Mouse (Mus musculus) adrenal gland, postnatal 25 days (tissue): ENCODE measurements around the gene Ntm. TPM values are rescaled to one million over a fixed set of nuclear protein-coding genes. Genes with fewer than 3 reads are reported as not detected.

ENCODE experiments used
- DNase-seq: peaks from one replicate; pipeline ENCODE4 v3.0.0; 2021; ENCODE audit warnings: mixed read lengths
- total RNA-seq: library from RNA; stranded (reverse); gene quantifications from 2 replicates; pipeline ENCODE4 v1.2.3, GENCODE M21; 2021

Gene Ntm
- total RNA-seq, 1 experiment from 2014 or later: 0.94 TPM

GRCm38 (mm10) chr9:29407954-29408353 is 555.0 kb downstream of the Ntm start:
- peak; percentile 43 for DNase-seq

- DNase-seq: no peak
Observed at GRCm38 (mm10) chr9:29406973-29407372, 556.0 kb downstream of the Ntm start.

- DNase-seq: no peak
Observed at GRCm38 (mm10) chr9:29406046-29406445, 556.9 kb downstream of the Ntm start.

GRCm38 (mm10) chr9:29400151-29400550 is 562.8 kb downstream of the Ntm start:
- no peak for DNase-seq

GRCm38 (mm10) chr9:29396101-29396500 is 566.8 kb downstream of the Ntm start:
- no peak for DNase-seq

- DNase-seq: no peak
Observed at GRCm38 (mm10) chr9:29393136-29393535, 569.8 kb downstream of the Ntm start.

GRCm38 (mm10) chr9:29390796-29391517 is 572.0 kb downstream of the Ntm start:
- DNase-seq: no peak

- DNase-seq: no peak
Observed at GRCm38 (mm10) chr9:29389224-29389623, 573.7 kb downstream of the Ntm start.

GRCm38 (mm10) chr9:29387136-29387535 is 575.8 kb downstream of the Ntm start:
- DNase-seq: no peak

GRCm38 (mm10) chr9:29377172-29378002 is 585.6 kb downstream of the Ntm start:
- DNase-seq: no peak

GRCm38 (mm10) chr9:29371341-29371740 is 591.6 kb downstream of the Ntm start:
- no peak for DNase-seq

GRCm38 (mm10) chr9:29369621-29370020 is 593.3 kb downstream of the Ntm start:
- DNase-seq: no peak

- no peak for DNase-seq
Observed at GRCm38 (mm10) chr9:29368291-29368690, 594.6 kb downstream of the Ntm start.

- DNase-seq: no peak
Observed at GRCm38 (mm10) chr9:29357796-29358195, 605.1 kb downstream of the Ntm start.

GRCm38 (mm10) chr9:29342303-29342702 is 620.6 kb downstream of the Ntm start:
- DNase-seq: no peak

- no peak for DNase-seq
Observed at GRCm38 (mm10) chr9:29341292-29341691, 621.6 kb downstream of the Ntm start.

GRCm38 (mm10) chr9:29335671-29336070 is 627.3 kb downstream of the Ntm start:
- DNase-seq: no peak

GRCm38 (mm10) chr9:29332296-29333090 is 630.4 kb downstream of the Ntm start:
- DNase-seq: no peak

- DNase-seq: no peak
Observed at GRCm38 (mm10) chr9:29330486-29330885, 632.5 kb downstream of the Ntm start.

- DNase-seq: no peak
Observed at GRCm38 (mm10) chr9:29326283-29326682, 636.7 kb downstream of the Ntm start.

GRCm38 (mm10) chr9:29325137-29325536 is 637.8 kb downstream of the Ntm start:
- DNase-seq: no peak

GRCm38 (mm10) chr9:29319197-29319596 is 643.7 kb downstream of the Ntm start:
- no peak for DNase-seq

GRCm38 (mm10) chr9:29318676-29319162 is 644.2 kb downstream of the Ntm start:
- DNase-seq: no peak
